Mouse (Mus musculus): ENCODE measurements around the gene Pdcd4. TPM values are rescaled to one million over a fixed set of nuclear protein-coding genes. Genes with fewer than 3 reads are reported as not detected.

Gene Pdcd4
- 112 and 144 TPM in 2 replicates for total RNA-seq (2021)
- long read RNA-seq, transcript Pdcd4-203 (13 exons, 1,733 nt) = minor isoform, 20 of 256 reads
- long read RNA-seq, transcript Pdcd4-201 (12 exons, 2,381 nt) = major isoform, 185 of 256 reads
- long read RNA-seq, partial matches to known transcripts = 21 of 256 reads
- long read RNA-seq, other reads (novel, unspliced or antisense) = 30 of 256 reads

GRCm38 (mm10) chr19:53892061-53892460, at the start of gene Pdcd4:
TSS of gene Pdcd4 (plus strand) at chr19:53892231.
- DNase-seq = no peak

GRCm38 (mm10) chr19:53843972-53844371, 48.1 kb upstream of the Pdcd4 start:
- no peak for DNase-seq

- DNase-seq = no peak
These were observed 43.6 kb upstream of the Pdcd4 start for GRCm38 (mm10) chr19:53848272-53848995.

GRCm38 (mm10) chr19:53850166-53850922, 41.7 kb upstream of the Pdcd4 start:
- DNase-seq = peak; percentile 83

GRCm38 (mm10) chr19:53851352-53851751, 40.7 kb upstream of the Pdcd4 start:
- no peak for DNase-seq

GRCm38 (mm10) chr19:53851826-53852698, 40.0 kb upstream of the Pdcd4 start:
- DNase-seq = no peak

GRCm38 (mm10) chr19:53852699-53853451, 39.2 kb upstream of the Pdcd4 start:
- DNase-seq = peak; percentile 37

GRCm38 (mm10) chr19:53854978-53855377, 37.1 kb upstream of the Pdcd4 start:
- DNase-seq = no peak

- DNase-seq = no peak
These were observed 36.2 kb upstream of the Pdcd4 start for GRCm38 (mm10) chr19:53855781-53856180.

- DNase-seq = no peak
These were observed 35.2 kb upstream of the Pdcd4 start for GRCm38 (mm10) chr19:53856794-53857193.

- no peak for DNase-seq
These were observed 34.1 kb upstream of the Pdcd4 start for GRCm38 (mm10) chr19:53857962-53858361.

GRCm38 (mm10) chr19:53859149-53859548, 32.9 kb upstream of the Pdcd4 start:
- no peak for DNase-seq

- no peak for DNase-seq
These were observed 32.4 kb upstream of the Pdcd4 start for GRCm38 (mm10) chr19:53859593-53859992.

- DNase-seq = no peak
These were observed 30.7 kb upstream of the Pdcd4 start for GRCm38 (mm10) chr19:53861346-53861745.

- no peak for DNase-seq
These were observed 29.3 kb upstream of the Pdcd4 start for GRCm38 (mm10) chr19:53862573-53863246.

GRCm38 (mm10) chr19:53867238-53867637, 24.8 kb upstream of the Pdcd4 start:
- no peak for DNase-seq

- DNase-seq = no peak
These were observed 23.9 kb upstream of the Pdcd4 start for GRCm38 (mm10) chr19:53868125-53868524.

GRCm38 (mm10) chr19:53868796-53869195, 23.2 kb upstream of the Pdcd4 start:
- no peak for DNase-seq

GRCm38 (mm10) chr19:53869427-53870385, 22.3 kb upstream of the Pdcd4 start:
- DNase-seq = no peak

- DNase-seq = no peak
These were observed 21.5 kb upstream of the Pdcd4 start for GRCm38 (mm10) chr19:53870568-53870967.

Measured in adrenal gland, postnatal 25 days (tissue).